Mouse (Mus musculus) MEL (cell line): Measurements from ENCODE around the gene Ero1l. TPM values are rescaled to one million over a fixed set of nuclear protein-coding genes. Genes with fewer than 3 reads are reported as not detected.
A peak's percentile ranks its signal among the peaks of the same experiment; 100 is the strongest.

ENCODE experiments used
- DNase-seq: peaks from one replicate; pipeline ENCODE4 v3.0.0; 2011; ENCODE audit warnings: low read depth, low spot score
- H3K27ac ChIP-seq: 2 replicates; pipeline ENCODE4 v1.5.1; 2012; ENCODE audit warnings: low read depth, mild to moderate bottlenecking, control low read depth, low read length, moderate library complexity; ENCODE audit not compliant: control insufficient read depth
- H3K27me3 ChIP-seq, 2 experiments: fragments of 150-350 bp in 1 of 2; sonication (generic) in 1 of 2; 2 replicates each; pipeline ENCODE4 v1.6.1; 2012; ENCODE audit warnings: low read length in 2 of 2, mild to moderate bottlenecking in 2 of 2, improper control_type of control experiment in 1 of 2, moderate library complexity in 1 of 2; ENCODE audit not compliant: insufficient read depth in 2 of 2, control insufficient read depth in 1 of 2
- H3K36me3 ChIP-seq, 2 experiments: 2 replicates each; pipeline ENCODE4 v1.6.1; 2012 to 2014; ENCODE audit warnings: low read length in 2 of 2, improper control_type of control experiment in 1 of 2, inconsistent platforms in 1 of 2, mild to moderate bottlenecking in 1 of 2; ENCODE audit not compliant: insufficient read depth in 2 of 2, control insufficient read depth in 1 of 2
- H3K4me1 ChIP-seq, 2 experiments: fragments of 150-350 bp in 1 of 2; sonication (generic) in 1 of 2; 2 replicates each; pipeline ENCODE4 v1.6.1; 2012; ENCODE audit warnings: low read length in 2 of 2, improper control_type of control experiment in 1 of 2, mild to moderate bottlenecking in 1 of 2; ENCODE audit not compliant: insufficient read depth in 2 of 2, control insufficient read depth in 1 of 2
- H3K4me3 ChIP-seq, 2 experiments: fragments of 150-350 bp in 1 of 2; sonication (generic) in 1 of 2; 2 replicates each; pipeline ENCODE4 v1.5.1; 2012; ENCODE audit warnings: low read depth in 2 of 2, low read length in 2 of 2, mild to moderate bottlenecking in 2 of 2, moderate library complexity in 2 of 2, control low read depth in 1 of 2, improper control_type of control experiment in 1 of 2; ENCODE audit not compliant: control insufficient read depth in 1 of 2, insufficient read depth in 1 of 2
- H3K79me2 ChIP-seq: 2 replicates; pipeline ENCODE4 v1.6.1; 2012; ENCODE audit warnings: mild to moderate bottlenecking, low read length, moderate library complexity; ENCODE audit not compliant: control insufficient read depth, poor library complexity, insufficient read depth
- H3K9ac ChIP-seq: 2 replicates; pipeline ENCODE4 v1.6.1; 2012; ENCODE audit warnings: low read depth, mild to moderate bottlenecking, control low read depth, low read length, moderate library complexity; ENCODE audit not compliant: control insufficient read depth, poor library complexity, severe bottlenecking
- H3K9me3 ChIP-seq: fragments of 150-350 bp; sonication (generic); replicated peaks from 2 replicates; pipeline ENCODE4 v1.6.1; 2012; ENCODE audit warnings: mild to moderate bottlenecking, low read length, improper control_type of control experiment, moderate library complexity; ENCODE audit not compliant: insufficient read depth
- BHLHE40 ChIP-seq: IDR thresholded peaks from 2 replicates; pipeline ENCODE4 v1.6.1; 2012; ENCODE audit warnings: low read depth, mild to moderate bottlenecking, inconsistent platforms, low read length, improper control_type of control experiment, borderline replicate concordance
- CHD1 ChIP-seq: IDR thresholded peaks from 2 replicates; pipeline ENCODE4 v1.6.1; 2012; ENCODE audit warnings: low read depth, mild to moderate bottlenecking, inconsistent platforms, low read length, improper control_type of control experiment
- CHD2 ChIP-seq: IDR thresholded peaks from 2 replicates; pipeline ENCODE4 v1.6.1; 2011; ENCODE audit warnings: low read length, improper control_type of control experiment
- CTCF ChIP-seq, 3 experiments: IDR thresholded peaks in 2 of 3; conservative IDR thresholded peaks in 1 of 3; 2 replicates each; pipeline ENCODE4 v1.5.1; 2011 to 2012; ENCODE audit warnings: low read length in 3 of 3, low read depth in 2 of 3, mild to moderate bottlenecking in 2 of 3, improper control_type of control experiment in 1 of 3, inconsistent platforms in 1 of 3, mixed read lengths in 1 of 3, moderate library complexity in 1 of 3; ENCODE audit not compliant: control insufficient read depth in 1 of 3, insufficient read depth in 1 of 3, poor library complexity in 1 of 3, severe bottlenecking in 1 of 3
- E2F4 ChIP-seq: IDR thresholded peaks from 2 replicates; pipeline ENCODE4 v1.6.1; 2011; ENCODE audit warnings: low read depth, low read length, improper control_type of control experiment, borderline replicate concordance
- ELF1 ChIP-seq: IDR thresholded peaks from 2 replicates; pipeline ENCODE4 v1.6.1; 2014; ENCODE audit warnings: low read depth, mild to moderate bottlenecking, inconsistent platforms, low read length, improper control_type of control experiment, moderate library complexity
- EP300 ChIP-seq, 2 experiments: IDR thresholded peaks; 2 replicates each; pipeline ENCODE4 v1.6.1; 2011; ENCODE audit warnings: improper control_type of control experiment in 2 of 2, low read length in 2 of 2, low read depth in 1 of 2, mild to moderate bottlenecking in 1 of 2
- ETS1 ChIP-seq: IDR thresholded peaks from 2 replicates; pipeline ENCODE4 v1.6.1; 2012; ENCODE audit warnings: low read depth, mild to moderate bottlenecking, inconsistent platforms, low read length, improper control_type of control experiment, moderate library complexity
- GABPA ChIP-seq: IDR thresholded peaks from 2 replicates; pipeline ENCODE4 v1.6.1; 2012; ENCODE audit warnings: low read depth, mild to moderate bottlenecking, inconsistent platforms, low read length, improper control_type of control experiment, moderate library complexity
- GATA1 ChIP-seq: IDR thresholded peaks from 2 replicates; pipeline ENCODE4 v1.6.1; 2011; ENCODE audit warnings: low read depth, low read length, improper control_type of control experiment
- HCFC1 ChIP-seq: IDR thresholded peaks from 2 replicates; pipeline ENCODE4 v1.6.1; 2012; ENCODE audit warnings: low read depth, mild to moderate bottlenecking, inconsistent platforms, low read length, improper control_type of control experiment, moderate library complexity
- JUND ChIP-seq: IDR thresholded peaks from 2 replicates; pipeline ENCODE4 v1.6.1; 2011; ENCODE audit warnings: low read depth, mild to moderate bottlenecking, improper control_type of control experiment, low read length
- KAT2A ChIP-seq: conservative IDR thresholded peaks from 2 replicates; pipeline ENCODE4 v1.6.1; 2012; ENCODE audit warnings: low read depth, low read length, improper control_type of control experiment, inconsistent platforms
- MAFK ChIP-seq: IDR thresholded peaks from 2 replicates; pipeline ENCODE4 v1.6.1; 2011; ENCODE audit warnings: low read depth, mild to moderate bottlenecking, low read length, improper control_type of control experiment, borderline replicate concordance
- MAX ChIP-seq: IDR thresholded peaks from 2 replicates; pipeline ENCODE4 v1.6.1; 2011; ENCODE audit warnings: low read length, improper control_type of control experiment
- MAZ ChIP-seq: IDR thresholded peaks from 2 replicates; pipeline ENCODE4 v1.6.1; 2012; ENCODE audit warnings: low read depth, mild to moderate bottlenecking, inconsistent platforms, low read length, improper control_type of control experiment
- MEF2A ChIP-seq: IDR thresholded peaks from 2 replicates; pipeline ENCODE4 v1.6.1; 2014; ENCODE audit warnings: low read depth, mild to moderate bottlenecking, inconsistent platforms, low read length, improper control_type of control experiment; ENCODE audit not compliant: poor library complexity, insufficient replicate concordance, severe bottlenecking; ENCODE audit errors: extremely low read depth
- MXI1 ChIP-seq: IDR thresholded peaks from 2 replicates; pipeline ENCODE4 v1.6.1; 2011; ENCODE audit warnings: mild to moderate bottlenecking, low read depth, low read length, improper control_type of control experiment
- MYB ChIP-seq: IDR thresholded peaks from 2 replicates; pipeline ENCODE4 v1.6.1; 2011; ENCODE audit warnings: mild to moderate bottlenecking, low read depth, low read length, improper control_type of control experiment
- MYC ChIP-seq: IDR thresholded peaks from 2 replicates; pipeline ENCODE4 v1.6.1; 2011; ENCODE audit warnings: low read depth, mild to moderate bottlenecking, low read length, improper control_type of control experiment, moderate library complexity
- NELFE ChIP-seq: IDR thresholded peaks from 2 replicates; pipeline ENCODE4 v1.6.1; 2011; ENCODE audit warnings: low read depth, low read length, improper control_type of control experiment
- NRF1 ChIP-seq: IDR thresholded peaks from 2 replicates; pipeline ENCODE4 v1.6.1; 2014; ENCODE audit warnings: low read depth, mild to moderate bottlenecking, inconsistent platforms, low read length, improper control_type of control experiment, moderate library complexity; ENCODE audit not compliant: poor library complexity, insufficient read depth, severe bottlenecking
- POLR2A ChIP-seq, 2 experiments: IDR thresholded peaks; 2 replicates each; pipeline ENCODE4 v1.6.1; 2011 to 2012; ENCODE audit warnings: low read length in 2 of 2, mild to moderate bottlenecking in 2 of 2, control low read depth in 1 of 2, improper control_type of control experiment in 1 of 2, low read depth in 1 of 2, moderate library complexity in 1 of 2; ENCODE audit not compliant: control insufficient read depth in 1 of 2, insufficient read depth in 1 of 2, poor library complexity in 1 of 2
- POLR2AphosphoS2 ChIP-seq: IDR thresholded peaks from 2 replicates; pipeline ENCODE4 v1.6.1; 2011; ENCODE audit warnings: low read length, improper control_type of control experiment
- POLR2AphosphoS5 ChIP-seq: IDR thresholded peaks from 2 replicates; pipeline ENCODE4 v1.6.1; 2012; ENCODE audit warnings: low read depth, borderline replicate concordance, mild to moderate bottlenecking, inconsistent platforms, low read length, moderate library complexity, mixed read lengths
- RAD21 ChIP-seq: IDR thresholded peaks from 2 replicates; pipeline ENCODE4 v1.6.1; 2011; ENCODE audit warnings: mild to moderate bottlenecking, low read depth, low read length, improper control_type of control experiment
- RCOR1 ChIP-seq: IDR thresholded peaks from 2 replicates; pipeline ENCODE4 v1.6.1; 2012; ENCODE audit warnings: low read depth, mild to moderate bottlenecking, inconsistent platforms, low read length, improper control_type of control experiment
- SIN3A ChIP-seq: IDR thresholded peaks from 2 replicates; pipeline ENCODE4 v1.6.1; 2012; ENCODE audit warnings: low read length, improper control_type of control experiment, inconsistent platforms
- SMC3 ChIP-seq: IDR thresholded peaks from 2 replicates; pipeline ENCODE4 v1.6.1; 2011; ENCODE audit warnings: low read depth, low read length, improper control_type of control experiment
- TBP ChIP-seq: IDR thresholded peaks from 2 replicates; pipeline ENCODE4 v1.8.0; 2011; ENCODE audit warnings: low read depth, low read length, improper control_type of control experiment
- TCF12 ChIP-seq: IDR thresholded peaks from 2 replicates; pipeline ENCODE4 v1.6.1; 2014; ENCODE audit warnings: low read depth, mild to moderate bottlenecking, inconsistent platforms, low read length, improper control_type of control experiment, moderate library complexity
- UBTF ChIP-seq: IDR thresholded peaks from 2 replicates; pipeline ENCODE4 v1.6.1; 2012; ENCODE audit warnings: low read depth, mild to moderate bottlenecking, inconsistent platforms, low read length, improper control_type of control experiment, moderate library complexity, borderline replicate concordance; ENCODE audit not compliant: insufficient read depth
- USF1 ChIP-seq: IDR thresholded peaks from 2 replicates; pipeline ENCODE4 v1.6.1; 2014; ENCODE audit warnings: low read depth, mild to moderate bottlenecking, inconsistent platforms, low read length, improper control_type of control experiment, moderate library complexity
- USF2 ChIP-seq, 2 experiments: IDR thresholded peaks; 2 replicates each; pipeline ENCODE4 v1.6.1; 2011 to 2012; ENCODE audit warnings: improper control_type of control experiment in 2 of 2, low read length in 2 of 2, borderline replicate concordance in 1 of 2, inconsistent platforms in 1 of 2, low read depth in 1 of 2, mild to moderate bottlenecking in 1 of 2; ENCODE audit not compliant: insufficient read depth in 1 of 2
- ZKSCAN1 ChIP-seq: IDR thresholded peaks from 2 replicates; pipeline ENCODE4 v1.6.1; 2012; ENCODE audit warnings: low read depth, mild to moderate bottlenecking, inconsistent platforms, low read length, improper control_type of control experiment, moderate library complexity
- ZMIZ1 ChIP-seq: IDR thresholded peaks from 2 replicates; pipeline ENCODE4 v1.6.1; 2012; ENCODE audit warnings: low read depth, mild to moderate bottlenecking, inconsistent platforms, low read length, improper control_type of control experiment, moderate library complexity
- ZNF384 ChIP-seq: IDR thresholded peaks from 2 replicates; pipeline ENCODE4 v1.6.1; 2012; ENCODE audit warnings: low read depth, mild to moderate bottlenecking, inconsistent platforms, low read length, improper control_type of control experiment
- polyA plus RNA-seq, 2 experiments: library from polyadenylated mRNA; stranded (reverse) in 1 of 2; unstranded in 1 of 2; fragments of >175 nt in 1 of 2; fragments of >200 nt in 1 of 2; gene quantifications; 2 replicates each; pipeline versions ENCODE4 v1.2.1 to v1.2.4; 2012; ENCODE audit warnings: low replicate concordance in 2 of 2, low read depth in 1 of 2; ENCODE audit not compliant: insufficient read length in 2 of 2, insufficient read depth in 1 of 2, missing spikeins in 1 of 2
- total RNA-seq: library from RNA; depleted of rRNA; stranded (reverse); fragments of 300-350 nt; gene quantifications from 2 replicates; pipeline ENCODE4 v1.2.3, GENCODE M21; 2012

Gene Ero1l
- total and polyA plus RNA-seq, 3 experiments = 42.0 to 273 (median 114) TPM

DNA sequence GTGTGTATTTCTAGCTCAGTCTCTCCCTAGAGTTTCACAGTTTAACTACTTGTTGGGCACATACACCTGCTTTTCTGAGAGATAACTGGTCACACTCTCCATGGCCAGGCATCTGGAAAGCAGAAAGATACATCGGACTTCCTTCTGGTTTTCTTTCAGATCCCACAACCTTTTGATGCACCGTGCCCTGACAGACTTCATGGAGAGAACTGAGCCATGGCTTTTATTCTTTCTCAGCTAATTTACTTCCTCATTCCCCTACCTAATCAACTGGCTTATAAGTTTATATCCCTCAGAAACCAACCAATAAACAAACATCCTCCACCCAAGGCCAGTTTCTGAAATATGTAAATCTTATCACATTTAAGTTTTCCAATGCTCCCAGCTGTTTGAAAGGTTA, 3.9 kb upstream of the Ero1l start:
- peak; percentile 66 for DNase-seq
- peak overlapping the region; percentile 100 for H3K27ac ChIP-seq
- peak overlapping the region in 1 of 2 experiments; percentile 2; a peak in 1 of 4 replicates for H3K4me3 ChIP-seq
- H3K36me3 ChIP-seq = peaks cover 0 to 51% of the 10 kb centered on the region in 2 experiments; a peak in 2 of 4 replicates
- H3K9ac ChIP-seq = peak overlapping the region; percentile 48
- peaks cover 13% of the 10 kb centered on the region for H3K79me2 ChIP-seq
- H3K27me3 ChIP-seq = no peaks in the 10 kb centered on the region
- H3K9me3 ChIP-seq = no peaks in the 10 kb centered on the region
- H3K4me1 ChIP-seq = peaks cover 27 to 29% of the 10 kb centered on the region in 2 experiments
- TF ChIP-seq MYB = no peak
- 0 out of 2 replicates have a peak, but pooled peaks have one; percentile 24 for TF ChIP-seq MAX
- TF ChIP-seq JUND = no peak
- TF ChIP-seq POLR2AphosphoS2 = no peak; the same call in 1 of the 2 replicates
- no peak for TF ChIP-seq BHLHE40
- TF ChIP-seq MXI1 = peak; percentile 49; the same call in 1 of the 2 replicates
- TF ChIP-seq ZKSCAN1 = no peak
- peak; percentile 26; the same call in 1 of the 2 replicates for TF ChIP-seq NELFE
- TF ChIP-seq GATA1 = no peak
- TF ChIP-seq TBP = no peak
- TF ChIP-seq HCFC1 = no peak
- TF ChIP-seq MYC = no peak
- no peak for TF ChIP-seq MAFK
- TF ChIP-seq RCOR1 = no peak
- no peak for TF ChIP-seq POLR2A (IDR thresholded peaks at IDR 0.05; ENCODE audit: control insufficient read depth in 1 of 2, insufficient read depth in 1 of 2, low read depth in 1 of 2, low read length in 2 of 2, poor library complexity in 1 of 2)
- no peak for TF ChIP-seq USF2 (IDR thresholded peaks at IDR 0.05; ENCODE audit: borderline replicate concordance in 1 of 2, insufficient read depth in 1 of 2, low read depth in 1 of 2, low read length in 2 of 2)
- no peak for TF ChIP-seq UBTF
- TF ChIP-seq CTCF (IDR thresholded peaks at IDR 0.05 in 2 of 3, conservative IDR thresholded peaks at IDR 0.05 in 1 of 3; ENCODE audit: control insufficient read depth in 1 of 3, insufficient read depth in 1 of 3, low read depth in 2 of 3, low read length in 3 of 3, poor library complexity in 1 of 3, severe bottlenecking in 1 of 3) = no peak
- TF ChIP-seq EP300 (IDR thresholded peaks at IDR 0.05; ENCODE audit: low read depth in 1 of 2, low read length in 2 of 2) = peak in 1 of 2 experiments; percentile 21; a peak in 2 of 4 replicates
- peak; percentile 56; the same call in 1 of the 2 replicates for TF ChIP-seq ELF1
- no peak for TF ChIP-seq SMC3
- no peak for TF ChIP-seq USF1
- TF ChIP-seq MEF2A = no peak
- no peak for TF ChIP-seq POLR2AphosphoS5
- TF ChIP-seq NRF1 = no peak
- no peak for TF ChIP-seq ZNF384
- 0 out of 2 replicates have a peak, but pooled peaks have one; percentile 46 for TF ChIP-seq CHD1
- TF ChIP-seq E2F4 = no peak
- TF ChIP-seq ZMIZ1 = no peak
- TF ChIP-seq GABPA = no peak
- TF ChIP-seq RAD21 = no peak
- no peak for TF ChIP-seq KAT2A
- TF ChIP-seq TCF12 = no peak
- peak; percentile 54 for TF ChIP-seq ETS1
- 0 out of 2 replicates have a peak, but pooled peaks have one; percentile 44 for TF ChIP-seq SIN3A
- no peak for TF ChIP-seq CHD2
- TF ChIP-seq MAZ = no peak
